Mouse (Mus musculus): Measurements from ENCODE around the gene H2afx. TPM values are rescaled to one million over a fixed set of nuclear protein-coding genes. Genes with fewer than 3 reads are reported as not detected.
"Not testable (repeated sequence)": the region's sequence is repeated elsewhere in the genome, so short reads cannot be mapped to it uniquely, and the experiment has no call there.

The H2afx gene
- polyA plus RNA-seq, 1 experiment from 2014 or later, result 346 TPM

- Histone ChIP-seq H3K4me1 (replicated peaks; ENCODE audit: control insufficient read depth, insufficient read depth, low read length) (no peaks in the 10 kb centered on the region), H3K27ac (ENCODE audit: low read depth, low read length) (no peak overlapping the region), H3K27me3 (ENCODE audit: control insufficient read depth, insufficient read depth, low read length) (no peaks in the 10 kb centered on the region), H3K9me3 (ENCODE audit: control insufficient read depth, low read length) (no peaks in the 10 kb centered on the region), H3K4me3 (ENCODE audit: low read depth, low read length) (no peak overlapping the region), H3K36me3 (ENCODE audit: control insufficient read depth, insufficient read depth, low read length) (peaks cover 34% of the 10 kb centered on the region), H3K9ac (ENCODE audit: low read depth, low read length) (no peak overlapping the region), H3K4me2 (replicated peaks; ENCODE audit: low read depth, low read length) (no peak overlapping the region)
- ATAC-seq (ENCODE audit: low FRiP score) (no peak), DNase-seq (ENCODE audit: low spot score) (no peak)
- WGBS, result 92% methylated on average over 4 of the region's 4 CpGs
Measured at GRCm38 (mm10) chr9:44351396-44351795, 16.9 kb downstream of the H2afx start.

GRCm38 (mm10) chr9:44352337-44352736, 17.8 kb downstream of the H2afx start:
- Histone ChIP-seq H3K4me3 (ENCODE audit: low read depth, low read length) (no peak overlapping the region), H3K9ac (ENCODE audit: low read depth, low read length) (no peak overlapping the region), H3K4me2 (replicated peaks; ENCODE audit: low read depth, low read length) (no peak overlapping the region), H3K4me1 (replicated peaks; ENCODE audit: control insufficient read depth, insufficient read depth, low read length) (no peaks in the 10 kb centered on the region), H3K36me3 (ENCODE audit: control insufficient read depth, insufficient read depth, low read length) (peaks cover 35% of the 10 kb centered on the region), H3K9me3 (ENCODE audit: control insufficient read depth, low read length) (no peaks in the 10 kb centered on the region), H3K27me3 (ENCODE audit: control insufficient read depth, insufficient read depth, low read length) (no peaks in the 10 kb centered on the region), H3K27ac (ENCODE audit: low read depth, low read length) (no peak overlapping the region)
- ATAC-seq (ENCODE audit: low FRiP score) (no peak), DNase-seq (ENCODE audit: low spot score) (no peak)
- WGBS, result 93% methylated on average over 10 of the region's 10 CpGs

- ATAC-seq (ENCODE audit: low FRiP score), result no peak
- Histone ChIP-seq H3K9ac (ENCODE audit: low read depth, low read length) (no peak overlapping the region), H3K36me3 (ENCODE audit: control insufficient read depth, insufficient read depth, low read length) (peaks cover 38% of the 10 kb centered on the region), H3K4me3 (ENCODE audit: low read depth, low read length) (no peak overlapping the region), H3K4me1 (replicated peaks; ENCODE audit: control insufficient read depth, insufficient read depth, low read length) (no peaks in the 10 kb centered on the region), H3K27me3 (ENCODE audit: control insufficient read depth, insufficient read depth, low read length) (no peaks in the 10 kb centered on the region), H3K27ac (ENCODE audit: low read depth, low read length) (no peak overlapping the region), H3K9me3 (ENCODE audit: control insufficient read depth, low read length) (no peaks in the 10 kb centered on the region), H3K4me2 (replicated peaks; ENCODE audit: low read depth, low read length) (no peak overlapping the region)
- DNase-seq (ENCODE audit: low spot score), result no peak
- 95% methylated on average over 6 of the region's 6 CpGs for WGBS
Measured at GRCm38 (mm10) chr9:44353142-44353541, 18.6 kb downstream of the H2afx start.

- Histone ChIP-seq H3K27ac (ENCODE audit: low read depth, low read length) (no peak overlapping the region), H3K36me3 (ENCODE audit: control insufficient read depth, insufficient read depth, low read length) (peaks cover 30% of the 10 kb centered on the region), H3K9ac (ENCODE audit: low read depth, low read length) (no peak overlapping the region), H3K27me3 (ENCODE audit: control insufficient read depth, insufficient read depth, low read length) (no peaks in the 10 kb centered on the region), H3K4me3 (ENCODE audit: low read depth, low read length) (no peak overlapping the region), H3K4me1 (replicated peaks; ENCODE audit: control insufficient read depth, insufficient read depth, low read length) (no peaks in the 10 kb centered on the region), H3K4me2 (replicated peaks; ENCODE audit: low read depth, low read length) (no peak overlapping the region), H3K9me3 (ENCODE audit: control insufficient read depth, low read length) (no peaks in the 10 kb centered on the region)
- peak; percentile 31 for DNase-seq (ENCODE audit: low spot score)
- ATAC-seq (ENCODE audit: low FRiP score), result no peak
- WGBS, result 72% methylated on average over 4 of the region's 4 CpGs
Measured at GRCm38 (mm10) chr9:44357207-44357606, 22.7 kb downstream of the H2afx start.

GRCm38 (mm10) chr9:44361190-44361917, 26.9 kb downstream of the H2afx start, which contains the start of gene Vps11:
TSS of gene Vps11 (minus strand) at chr9:44361670.
- ATAC-seq (ENCODE audit: low FRiP score) (peak; percentile 94), DNase-seq (ENCODE audit: low spot score) (peak; percentile 97)
- Histone ChIP-seq H3K4me1 (replicated peaks; ENCODE audit: control insufficient read depth, insufficient read depth, low read length) (no peaks in the 10 kb centered on the region), H3K36me3 (ENCODE audit: control insufficient read depth, insufficient read depth, low read length) (peaks cover 12% of the 10 kb centered on the region), H3K27me3 (ENCODE audit: control insufficient read depth, insufficient read depth, low read length) (no peaks in the 10 kb centered on the region), H3K9ac (ENCODE audit: low read depth, low read length) (peak within 1 kb of the TSS; percentile 83), H3K9me3 (ENCODE audit: control insufficient read depth, low read length) (no peaks in the 10 kb centered on the region), H3K4me2 (replicated peaks; ENCODE audit: low read depth, low read length) (peak within 1 kb of the TSS; percentile 49), H3K4me3 (ENCODE audit: low read depth, low read length) (peak within 1 kb of the TSS; percentile 74), H3K27ac (ENCODE audit: low read depth, low read length) (no peak within 1 kb of the TSS)
- WGBS, result 1% methylated on average over 44 of the region's 44 CpGs

- H3K27me3 ChIP-seq (ENCODE audit: control insufficient read depth, insufficient read depth, low read length); H3K27ac ChIP-seq (ENCODE audit: low read depth, low read length); H3K9me3 ChIP-seq (ENCODE audit: control insufficient read depth, low read length); H3K9ac ChIP-seq (ENCODE audit: low read depth, low read length); DNase-seq (ENCODE audit: low spot score); H3K36me3 ChIP-seq (ENCODE audit: control insufficient read depth, insufficient read depth, low read length); H3K4me1 ChIP-seq (replicated peaks; ENCODE audit: control insufficient read depth, insufficient read depth, low read length): not testable (repeated sequence)
- H3K4me2 ChIP-seq (replicated peaks; ENCODE audit: low read depth, low read length), result peak overlapping the region; percentile 26; the same call in 1 of the 2 replicates
- WGBS, result 49% methylated on average over 4 of the region's 4 CpGs
- H3K4me3 ChIP-seq (ENCODE audit: low read depth, low read length), result peak overlapping the region; percentile 74; the same call in 1 of the 2 replicates
- 0 out of 2 replicates have a peak, but pooled peaks have one; percentile 30 for ATAC-seq (ENCODE audit: low FRiP score)
Measured at GRCm38 (mm10) chr9:44361931-44362330, 27.4 kb downstream of the H2afx start.

GRCm38 (mm10) chr9:44364480-44364879, 30.0 kb downstream of the H2afx start:
- no peak overlapping the region for H3K4me2 ChIP-seq (replicated peaks; ENCODE audit: low read depth, low read length)
- no peaks in the 10 kb centered on the region for H3K36me3 ChIP-seq (ENCODE audit: control insufficient read depth, insufficient read depth, low read length)
- no peak overlapping the region for H3K9ac ChIP-seq (ENCODE audit: low read depth, low read length)
- no peak overlapping the region for H3K4me3 ChIP-seq (ENCODE audit: low read depth, low read length)
- H3K9me3 ChIP-seq (ENCODE audit: control insufficient read depth, low read length), result no peaks in the 10 kb centered on the region
- H3K4me1 ChIP-seq (replicated peaks; ENCODE audit: control insufficient read depth, insufficient read depth, low read length), result no peaks in the 10 kb centered on the region
- peak; percentile 24 for DNase-seq (ENCODE audit: low spot score)
- H3K27me3 ChIP-seq (ENCODE audit: control insufficient read depth, insufficient read depth, low read length), result no peaks in the 10 kb centered on the region
- H3K27ac ChIP-seq (ENCODE audit: low read depth, low read length), result no peak overlapping the region
- no peak for ATAC-seq (ENCODE audit: low FRiP score)
- 64% methylated on average over 3 of the region's 3 CpGs for WGBS

- H3K9me3 ChIP-seq (ENCODE audit: control insufficient read depth, low read length), result no peaks in the 10 kb centered on the region
- ATAC-seq (ENCODE audit: low FRiP score) (no peak), DNase-seq (ENCODE audit: low spot score) (no peak)
- no peak overlapping the region for H3K9ac ChIP-seq (ENCODE audit: low read depth, low read length)
- H3K27me3 ChIP-seq (ENCODE audit: control insufficient read depth, insufficient read depth, low read length), result no peaks in the 10 kb centered on the region
- no peak overlapping the region for H3K27ac ChIP-seq (ENCODE audit: low read depth, low read length)
- H3K36me3 ChIP-seq (ENCODE audit: control insufficient read depth, insufficient read depth, low read length), result no peaks in the 10 kb centered on the region
- no peaks in the 10 kb centered on the region for H3K4me1 ChIP-seq (replicated peaks; ENCODE audit: control insufficient read depth, insufficient read depth, low read length)
- H3K4me3 ChIP-seq (ENCODE audit: low read depth, low read length), result no peak overlapping the region
- H3K4me2 ChIP-seq (replicated peaks; ENCODE audit: low read depth, low read length), result no peak overlapping the region
Measured at GRCm38 (mm10) chr9:44373386-44373785, 38.9 kb downstream of the H2afx start.

GRCm38 (mm10) chr9:44376141-44376540, 41.6 kb downstream of the H2afx start:
- no peak for ATAC-seq (ENCODE audit: low FRiP score)
- H3K4me3 ChIP-seq (ENCODE audit: low read depth, low read length), result no peak overlapping the region
- 95% methylated on average over 6 of the region's 6 CpGs for WGBS
- no peak overlapping the region for H3K9ac ChIP-seq (ENCODE audit: low read depth, low read length)
- H3K36me3 ChIP-seq (ENCODE audit: control insufficient read depth, insufficient read depth, low read length), result 0 out of 2 replicates have a peak, but pooled peaks cover 1% of the 10 kb centered on the region
- H3K4me1 ChIP-seq (replicated peaks; ENCODE audit: control insufficient read depth, insufficient read depth, low read length), result peaks cover 8% of the 10 kb centered on the region; the same call in 1 of the 2 replicates
- H3K9me3 ChIP-seq (ENCODE audit: control insufficient read depth, low read length), result no peaks in the 10 kb centered on the region
- H3K27me3 ChIP-seq (ENCODE audit: control insufficient read depth, insufficient read depth, low read length), result no peaks in the 10 kb centered on the region
- H3K4me2 ChIP-seq (replicated peaks; ENCODE audit: low read depth, low read length), result no peak overlapping the region
- H3K27ac ChIP-seq (ENCODE audit: low read depth, low read length), result no peak overlapping the region
- no peak for DNase-seq (ENCODE audit: low spot score)

All from hindbrain, embryonic 11.5 days (tissue).